Mouse (Mus musculus) mesoderm, embryonic 11.5 days (tissue): ENCODE measurements at regions not wholly inside any gene's neighbourhood (a gene's known extent, or its start where the extent isn't known, plus 50 kb on each side); places are given as distances from the start of the nearest gene placed in this dataset.
A peak's percentile ranks its signal among the peaks of the same experiment; 100 is the strongest.

ENCODE experiments used
- DNase-seq: peaks from one replicate; pipeline ENCODE4 v3.0.0-alpha.2; 2012; ENCODE audit warnings: low read depth, low spot score

- no peak for DNase-seq
Measured at GRCm38 (mm10) chr14:58502890-58503289, 432.5 kb downstream of the Fgf9 start.

GRCm38 (mm10) chr14:58500014-58500413, 429.7 kb downstream of the Fgf9 start:
- peak; percentile 23 for DNase-seq

GRCm38 (mm10) chr14:58499501-58499900, 429.2 kb downstream of the Fgf9 start:
- DNase-seq: no peak

GRCm38 (mm10) chr14:58499071-58499470, 428.7 kb downstream of the Fgf9 start:
- no peak for DNase-seq

GRCm38 (mm10) chr14:58496902-58497301, 426.6 kb downstream of the Fgf9 start:
- DNase-seq: no peak

- DNase-seq: no peak
Measured at GRCm38 (mm10) chr14:58494400-58494987, 424.1 kb downstream of the Fgf9 start.

GRCm38 (mm10) chr14:58492118-58492517, 421.8 kb downstream of the Fgf9 start:
- DNase-seq: no peak

DNA sequence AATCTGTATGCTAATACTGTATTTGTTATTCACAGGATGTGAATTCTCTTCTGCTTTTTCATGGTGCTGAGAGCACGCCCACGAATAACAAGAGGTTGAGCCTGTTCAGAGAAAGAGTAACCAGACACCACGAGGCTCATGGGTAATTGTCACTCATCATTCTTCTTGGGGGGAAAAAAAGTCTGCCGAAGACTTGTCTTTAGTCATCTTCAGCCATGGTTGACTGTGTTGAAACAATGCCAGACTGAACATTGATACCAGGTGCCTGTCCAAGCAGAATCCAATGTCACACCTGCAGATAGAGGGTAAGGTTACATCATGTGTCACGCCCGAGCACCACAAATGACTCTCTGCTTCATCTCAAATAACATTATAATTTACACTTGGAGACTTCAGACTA, 418.5 kb downstream of the Fgf9 start:
- DNase-seq: no peak

DNA sequence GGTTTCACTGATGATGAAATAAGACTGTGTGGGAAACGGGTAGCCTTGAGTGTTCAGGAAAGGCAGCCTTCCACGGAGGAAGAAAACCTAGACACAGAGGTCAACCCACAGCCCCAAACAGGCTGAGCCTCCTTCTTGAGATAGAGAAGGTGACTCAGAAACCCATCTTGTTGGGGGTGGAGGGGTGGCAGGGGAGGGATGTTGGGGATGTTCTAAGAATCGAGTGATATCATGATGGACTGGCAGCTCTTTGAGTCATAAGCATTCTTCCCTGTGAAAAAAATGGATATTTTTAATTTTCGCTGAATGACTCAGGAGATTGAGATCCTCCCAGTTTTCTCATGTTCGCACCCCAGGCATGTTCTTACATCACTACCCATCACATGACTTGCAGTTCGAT, 417.5 kb downstream of the Fgf9 start:
- no peak for DNase-seq

GRCm38 (mm10) chr14:58480454-58480853, 410.1 kb downstream of the Fgf9 start:
- no peak for DNase-seq

GRCm38 (mm10) chr14:58470678-58471077, 400.3 kb downstream of the Fgf9 start:
- DNase-seq: no peak

GRCm38 (mm10) chr14:58468451-58468850, 398.1 kb downstream of the Fgf9 start:
- DNase-seq: no peak

- DNase-seq: no peak
Measured at GRCm38 (mm10) chr14:58467856-58468255, 397.5 kb downstream of the Fgf9 start.

- no peak for DNase-seq
Measured at GRCm38 (mm10) chr14:58446776-58447354, 376.5 kb downstream of the Fgf9 start.

DNA sequence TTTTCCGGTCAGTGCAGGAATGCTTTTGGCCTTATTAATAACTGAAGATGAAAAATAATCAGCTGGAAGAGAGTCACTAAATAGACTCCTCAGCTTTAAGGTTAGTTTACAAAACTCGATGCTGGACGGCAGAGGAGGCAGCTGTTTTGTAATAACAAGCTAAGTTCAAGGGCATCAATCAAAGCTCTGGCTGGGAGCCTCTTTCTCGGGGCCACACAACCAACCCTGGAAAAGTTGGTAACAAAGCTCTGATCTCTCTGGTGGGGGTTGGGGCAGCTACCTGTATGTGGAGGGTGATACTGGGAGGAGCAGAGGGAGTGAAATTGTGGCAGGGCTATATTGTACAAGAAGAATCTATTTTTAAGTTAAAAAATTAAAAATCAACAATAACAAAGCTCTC, 374.1 kb downstream of the Fgf9 start:
- DNase-seq: no peak

GRCm38 (mm10) chr14:58442501-58442900, 372.2 kb downstream of the Fgf9 start:
- no peak for DNase-seq

DNA sequence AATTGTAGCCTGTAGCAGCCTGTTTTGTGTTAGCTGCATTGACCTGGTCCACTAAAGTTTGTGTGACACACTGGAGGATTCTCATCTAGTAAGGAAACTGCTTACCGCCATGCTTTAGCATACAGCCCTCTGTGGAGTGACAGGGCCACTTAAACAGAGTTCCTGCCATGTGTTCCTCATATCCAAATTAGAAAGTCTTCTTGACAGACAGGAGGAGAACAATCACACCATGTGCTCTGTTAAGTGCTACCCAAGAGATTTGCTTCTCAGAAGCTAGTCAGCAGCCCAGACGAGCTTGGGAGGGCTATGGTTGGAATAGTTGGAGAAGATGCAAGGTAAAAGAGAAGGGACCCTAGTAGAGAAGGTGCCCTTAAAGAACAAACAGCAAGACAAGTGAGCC, 369.6 kb downstream of the Fgf9 start:
- DNase-seq: no peak

- no peak for DNase-seq
Measured at GRCm38 (mm10) chr14:58436096-58436495, 365.7 kb downstream of the Fgf9 start.

DNA sequence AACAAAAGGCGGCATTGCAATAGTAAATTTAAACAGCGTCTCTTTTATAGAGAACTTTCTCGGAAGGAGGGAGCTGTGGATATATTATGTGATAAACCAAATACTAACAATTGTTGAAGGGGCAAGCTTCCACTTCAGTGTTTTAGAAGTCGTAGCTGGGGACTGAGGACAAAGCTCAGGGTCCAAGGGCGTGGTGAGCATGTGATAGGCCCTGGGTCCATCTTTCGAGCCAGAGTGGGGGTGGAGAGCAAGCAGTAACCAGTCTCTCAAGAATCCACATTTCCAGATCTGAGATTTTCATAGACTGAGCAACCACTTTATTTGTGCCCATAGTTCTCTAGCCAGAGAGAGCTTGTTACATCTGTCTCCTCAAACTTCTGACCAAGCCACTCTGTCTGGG, 356.1 kb downstream of the Fgf9 start:
- no peak for DNase-seq

DNA sequence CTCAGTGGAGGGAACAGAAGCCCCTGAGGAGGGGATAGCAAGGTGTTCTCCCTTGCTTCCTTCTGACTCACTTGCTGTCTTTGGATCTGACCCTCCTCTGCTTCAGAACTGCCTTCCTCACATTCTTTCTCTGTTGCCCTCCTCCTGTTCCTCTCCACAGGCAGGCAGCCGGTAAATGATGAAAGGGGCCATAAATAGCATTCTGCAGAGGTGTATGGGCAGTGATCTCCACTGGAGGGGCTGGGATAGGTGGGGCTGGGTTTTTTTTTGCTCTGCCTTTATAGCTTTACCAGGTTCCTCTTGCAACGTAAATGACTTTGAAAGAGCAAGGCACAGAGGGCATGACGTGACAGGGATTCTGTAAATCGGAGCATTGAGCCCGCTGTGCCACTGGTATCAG, 351.6 kb downstream of the Fgf9 start:
- DNase-seq: no peak

- DNase-seq: no peak
Measured at GRCm38 (mm10) chr14:58417545-58417944, 347.2 kb downstream of the Fgf9 start.

DNA sequence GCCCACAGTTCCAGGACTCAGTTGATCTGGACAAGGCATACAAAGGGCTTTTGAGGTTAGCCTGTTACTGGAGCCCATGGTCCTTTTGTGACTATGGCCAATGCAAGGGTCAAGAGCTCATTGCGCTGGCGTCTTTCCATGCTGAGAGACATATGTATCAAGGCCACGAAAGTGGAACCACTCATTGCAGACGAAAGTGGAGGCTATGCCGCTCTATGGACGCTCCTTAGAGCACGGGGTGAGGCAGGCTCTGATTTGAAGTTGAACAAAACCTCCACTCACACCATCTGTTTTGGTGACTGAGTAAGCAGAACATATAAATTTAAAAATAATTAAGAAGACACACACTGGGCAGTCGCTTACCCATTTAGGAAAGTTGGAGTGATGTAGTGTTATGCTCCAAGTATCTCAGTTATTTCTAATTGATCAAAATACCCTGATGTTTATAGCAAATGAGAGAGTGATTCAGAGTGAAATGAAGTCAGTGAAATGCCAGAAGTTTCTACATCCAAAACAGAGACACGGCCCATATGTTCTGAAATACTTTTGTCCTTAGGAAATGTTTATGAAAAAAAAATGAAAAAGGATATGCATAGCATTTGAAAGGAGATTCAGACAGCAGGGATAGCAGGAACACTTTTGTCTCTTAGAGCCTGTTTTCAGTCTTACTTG, 321.8 kb downstream of the Fgf9 start:
- no peak for DNase-seq

GRCm38 (mm10) chr14:58390741-58391140, 320.4 kb downstream of the Fgf9 start:
- no peak for DNase-seq
